Mouse (Mus musculus) stomach, embryonic 14.5 days (tissue): Measurements from ENCODE around the gene Hinfp. TPM values are rescaled to one million over a fixed set of nuclear protein-coding genes. Genes with fewer than 3 reads are reported as not detected.

Experiments used
- microRNA-seq: library from miRNA; unstranded; fragments of <30 nt; microRNA quantifications from one replicate; pipeline ENCODE4, GENCODE M21; 2016
- polyA plus RNA-seq: library from polyadenylated mRNA; unstranded; fragments of >200 nt; fragmentation: Nextera tagmentation; extraction: Ambion mirVana; gene quantifications from 2 replicates; pipeline ENCODE4 v1.2.1, GENCODE M21; 2014

Gene Hinfp
- polyA plus RNA-seq, 1 experiment from 2014 or later: 21.3 TPM

Small RNA genes within 50 kb of the gene (microRNA-seq; reads per million reads assigned to microRNA genes)
- not detected for gene Gm44335

Other genes starting within 250 kb of the Hinfp start
- 10.5 and 15.0 TPM in 2 replicates for gene Usp2, start 238.7 kb downstream of the Hinfp start, polyA plus RNA-seq
- 0.26 and 0.28 TPM in 2 replicates for gene Mfrp, start 203.9 kb downstream of the Hinfp start, polyA plus RNA-seq
- gene C1qtnf5, start 198.4 kb downstream of the Hinfp start, polyA plus RNA-seq: 2.3 and 2.8 TPM in 2 replicates
- 0.43 and 0.52 TPM in 2 replicates for gene Gm49380, start 192.2 kb downstream of the Hinfp start, polyA plus RNA-seq
- 61.7 and 66.7 TPM in 2 replicates for gene Rnf26, start 192.2 kb downstream of the Hinfp start, polyA plus RNA-seq
- gene Mcam, start 171.2 kb downstream of the Hinfp start, polyA plus RNA-seq: 53.0 and 54.3 TPM in 2 replicates
- gene Cbl, start 71.6 kb downstream of the Hinfp start, polyA plus RNA-seq: 18.5 and 19.9 TPM in 2 replicates
- gene Ccdc153, start 65.0 kb downstream of the Hinfp start, polyA plus RNA-seq: not detected in 2 replicates
- gene Pdzd3, start 54.2 kb downstream of the Hinfp start, polyA plus RNA-seq: 0.12 and 0.27 TPM in 2 replicates
- 7.2 and 8.4 TPM in 2 replicates for gene Nlrx1, start 37.1 kb downstream of the Hinfp start, polyA plus RNA-seq
- gene Abcg4, start 17.1 kb downstream of the Hinfp start, polyA plus RNA-seq: 5.1 and 5.9 TPM in 2 replicates
- 5.7 and 9.6 TPM in 2 replicates for gene C2cd2l, start 14.6 kb upstream of the Hinfp start, polyA plus RNA-seq
- 44.5 and 46.7 TPM in 2 replicates for gene Dpagt1, start 20.3 kb upstream of the Hinfp start, polyA plus RNA-seq
- 289 and 335 TPM in 2 replicates for gene H2afx, start 29.0 kb upstream of the Hinfp start, polyA plus RNA-seq
- gene Hmbs, start 38.6 kb upstream of the Hinfp start, polyA plus RNA-seq: 112 and 130 TPM in 2 replicates
- gene Vps11, start 56.0 kb upstream of the Hinfp start, polyA plus RNA-seq: 24.5 and 25.4 TPM in 2 replicates
- 22.1 and 29.4 TPM in 2 replicates for gene Hyou1, start 73.8 kb upstream of the Hinfp start, polyA plus RNA-seq
- 22.3 and 23.7 TPM in 2 replicates for gene Slc37a4, start 91.2 kb upstream of the Hinfp start, polyA plus RNA-seq
- 2,532 and 2,694 TPM in 2 replicates for gene Rps25, start 101.5 kb upstream of the Hinfp start, polyA plus RNA-seq
- gene Trappc4, start 101.9 kb upstream of the Hinfp start, polyA plus RNA-seq: 118 and 123 TPM in 2 replicates
- 27.0 and 30.7 TPM in 2 replicates for gene Ccdc84, start 112.9 kb upstream of the Hinfp start, polyA plus RNA-seq
- gene Foxr1, start 135.5 kb upstream of the Hinfp start, polyA plus RNA-seq: not detected in 2 replicates
- gene Upk2, start 149.3 kb upstream of the Hinfp start, polyA plus RNA-seq: 25.9 and 26.4 TPM in 2 replicates
- 15.4 and 16.3 TPM in 2 replicates for gene Bcl9l, start 177.2 kb upstream of the Hinfp start, polyA plus RNA-seq